Mouse (Mus musculus): ENCODE results near the gene Insc. TPM values are rescaled to one million over a fixed set of nuclear protein-coding genes. Genes with fewer than 3 reads are reported as not detected.
A peak's percentile ranks its signal among the peaks of the same experiment; 100 is the strongest.

The Insc gene
- total RNA-seq, 2 experiments from 2014 or later = 2.6 to 2.9 TPM

DNA sequence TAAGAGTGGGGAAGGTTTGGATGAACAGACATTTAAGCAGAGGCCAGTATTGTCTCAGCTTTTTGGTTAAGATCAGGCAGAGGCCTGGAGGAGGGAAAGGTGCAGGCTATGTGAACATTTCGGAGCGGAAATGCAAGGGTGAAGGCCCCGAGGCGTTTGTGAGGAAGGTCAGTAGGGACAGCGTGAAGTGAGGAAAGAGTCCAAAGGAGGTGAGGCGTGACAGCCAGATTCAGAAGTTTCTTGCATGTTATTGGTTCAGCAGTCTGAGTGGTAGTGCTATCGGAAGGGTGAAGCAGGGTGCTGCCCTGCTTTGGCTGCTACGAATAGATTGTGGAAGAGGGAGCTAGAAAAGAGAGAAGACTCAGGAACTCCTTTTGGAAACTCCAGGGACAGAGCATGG lies 11.1 kb downstream of the Insc start:
- no peak for DNase-seq (ENCODE audit: low spot score in 2 of 2)

GRCm38 (mm10) chr7:114762660-114763059 lies 19.2 kb downstream of the Insc start:
- DNase-seq (ENCODE audit: low spot score in 2 of 2) = no peak

- no peak for DNase-seq (ENCODE audit: low spot score in 2 of 2)
These were observed 21.8 kb downstream of the Insc start for GRCm38 (mm10) chr7:114765273-114765672.

DNA sequence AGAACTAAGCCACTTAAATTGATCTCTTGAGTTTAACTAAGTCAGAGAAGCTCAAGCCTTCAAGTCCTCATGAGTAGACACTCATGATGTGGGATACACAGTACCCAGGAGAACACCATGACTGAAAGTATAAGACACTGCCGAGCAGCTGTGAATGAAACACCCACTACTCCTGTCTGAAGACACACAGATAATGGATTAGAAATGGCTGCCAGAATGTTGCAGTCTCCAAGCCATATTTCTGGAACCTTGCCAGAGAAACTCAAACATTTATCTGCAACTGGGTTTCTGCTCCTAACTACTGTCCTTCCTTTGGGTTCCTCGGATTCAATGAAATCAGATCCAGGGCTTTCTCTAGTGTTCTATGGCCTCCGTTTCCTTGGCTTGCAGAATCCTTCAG lies 23.0 kb downstream of the Insc start:
- DNase-seq (ENCODE audit: low spot score in 2 of 2) = no peak

GRCm38 (mm10) chr7:114768516-114768915 lies 25.0 kb downstream of the Insc start:
- no peak for DNase-seq (ENCODE audit: low spot score in 2 of 2)

DNA sequence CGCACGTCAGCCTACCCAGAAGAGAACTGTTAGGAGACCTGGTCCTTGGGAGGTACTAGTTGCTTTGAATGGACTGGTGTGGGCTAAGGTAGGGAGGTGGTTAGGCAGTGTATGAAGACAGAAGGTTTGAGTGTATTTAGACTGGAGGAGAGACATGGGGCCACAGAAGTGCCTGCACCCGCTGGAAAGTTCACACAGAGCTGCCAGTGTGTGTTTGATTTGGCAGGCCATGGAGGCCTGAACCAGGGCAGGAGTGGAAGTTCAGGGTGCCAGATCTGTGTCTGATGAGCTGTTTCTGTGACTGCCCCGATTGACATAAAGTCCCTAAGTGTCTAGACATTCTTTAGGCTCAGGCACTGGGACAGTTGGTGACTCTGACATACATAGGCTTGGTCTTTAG lies 25.5 kb downstream of the Insc start:
- no peak for DNase-seq (ENCODE audit: low spot score in 2 of 2)

DNA sequence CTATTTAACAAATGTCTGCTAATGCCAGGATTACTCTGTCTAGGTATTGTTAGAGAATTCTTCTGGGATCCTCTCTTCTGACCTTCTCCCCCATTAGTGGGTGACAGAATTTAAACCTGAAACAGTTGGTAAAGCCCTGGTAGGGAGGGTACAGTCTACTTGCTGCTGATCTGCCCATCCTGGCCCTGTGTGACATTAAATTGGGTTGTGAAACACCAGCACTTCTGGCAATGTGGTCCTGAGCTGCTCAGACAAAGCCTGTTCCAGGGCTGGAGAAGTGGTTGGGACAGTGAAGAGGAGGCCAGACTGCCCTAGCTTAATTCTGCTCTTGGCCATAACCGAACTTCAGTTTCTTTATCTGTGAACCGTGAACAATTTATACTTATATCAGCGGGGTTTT lies 27.1 kb downstream of the Insc start:
- no peak for DNase-seq (ENCODE audit: low spot score in 2 of 2)

GRCm38 (mm10) chr7:114771801-114772200 lies 28.3 kb downstream of the Insc start:
- no peak for DNase-seq (ENCODE audit: low spot score in 2 of 2)

GRCm38 (mm10) chr7:114773781-114774180 lies 30.3 kb downstream of the Insc start:
- DNase-seq (ENCODE audit: low spot score in 2 of 2) = no peak

GRCm38 (mm10) chr7:114775856-114776255 lies 32.4 kb downstream of the Insc start:
- no peak for DNase-seq (ENCODE audit: low spot score in 2 of 2)

- no peak for DNase-seq (ENCODE audit: low spot score in 2 of 2)
These were observed 34.8 kb downstream of the Insc start for GRCm38 (mm10) chr7:114778156-114778770.

DNA sequence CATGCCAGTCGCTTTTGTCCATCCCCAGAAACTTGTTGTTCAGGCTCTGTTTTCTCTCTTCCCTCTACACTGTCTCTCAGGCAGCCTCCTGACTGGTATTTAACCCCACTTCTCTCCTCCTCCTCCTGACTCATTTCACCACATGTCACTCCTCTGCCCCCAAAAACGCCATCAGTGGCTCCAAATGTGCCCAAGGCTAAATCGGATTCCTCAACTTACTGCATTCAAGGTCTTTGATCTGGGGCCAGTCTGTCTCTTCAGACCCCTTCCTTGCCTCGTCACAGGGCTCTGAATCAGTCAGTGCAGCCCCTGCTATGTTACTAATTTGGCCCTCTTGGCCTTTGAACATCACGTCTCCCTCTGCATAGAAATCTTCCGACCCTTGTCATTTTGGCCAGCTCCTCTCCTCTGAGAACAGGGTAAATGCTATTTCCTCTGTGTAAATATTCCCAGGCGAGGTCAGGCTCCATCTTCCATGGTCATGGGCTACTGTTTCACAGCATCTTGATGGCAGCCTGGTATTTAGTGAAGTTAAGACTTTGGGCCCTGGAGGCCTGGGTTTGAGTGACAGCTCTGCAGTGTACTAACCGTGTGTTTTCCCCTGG lies 35.7 kb downstream of the Insc start:
- DNase-seq (ENCODE audit: low spot score in 2 of 2) = no peak

GRCm38 (mm10) chr7:114783291-114783690 lies 39.8 kb downstream of the Insc start:
- DNase-seq (ENCODE audit: low spot score in 2 of 2) = no peak

GRCm38 (mm10) chr7:114791087-114791486 lies 47.6 kb downstream of the Insc start:
- DNase-seq (ENCODE audit: low spot score in 2 of 2) = no peak

- no peak for DNase-seq (ENCODE audit: low spot score in 2 of 2)
These were observed 48.5 kb downstream of the Insc start for GRCm38 (mm10) chr7:114792026-114792425.

DNA sequence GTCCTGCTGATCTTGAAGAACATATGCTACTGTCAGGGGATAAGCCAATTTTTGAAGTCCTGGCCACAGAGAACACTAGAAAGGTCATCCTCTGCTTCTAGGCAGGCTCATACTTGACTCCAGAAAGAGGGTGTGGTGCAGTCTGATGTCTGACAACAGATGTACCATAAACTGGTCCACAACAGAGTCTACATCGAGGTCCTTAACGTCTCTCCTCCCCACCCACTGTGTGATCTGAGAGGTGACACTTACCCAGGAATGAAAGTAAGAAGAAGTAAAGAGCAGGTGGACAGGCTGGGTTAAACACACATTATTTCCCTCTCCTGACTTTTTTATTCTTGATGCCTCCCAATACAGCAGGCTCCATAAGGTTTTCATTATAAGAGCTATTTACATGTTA lies 50.9 kb downstream of the Insc start:
- no peak for DNase-seq (ENCODE audit: low spot score in 2 of 2)

- peak; percentile 9 to 13 for DNase-seq (ENCODE audit: low spot score in 2 of 2)
These were observed 59.1 kb downstream of the Insc start for GRCm38 (mm10) chr7:114802576-114802975.

DNA sequence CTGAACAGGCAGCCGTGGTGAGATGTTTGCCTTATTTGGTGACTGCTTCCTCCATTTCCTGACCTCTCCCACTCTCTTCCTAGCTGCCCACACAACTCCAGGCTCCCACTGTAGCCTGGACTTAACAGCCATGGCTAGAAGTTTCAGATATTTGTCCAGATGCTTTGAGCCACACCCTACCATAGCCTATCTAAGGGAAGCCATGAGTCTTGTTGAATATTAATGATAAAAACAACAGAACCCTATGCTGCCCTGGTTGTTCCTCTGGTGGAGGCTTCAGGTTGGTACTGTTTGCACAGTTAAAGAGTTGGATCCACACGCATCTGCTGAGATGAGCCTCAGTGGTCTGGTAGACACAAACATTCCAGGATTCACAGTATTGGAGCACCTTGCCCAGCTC lies 61.8 kb downstream of the Insc start:
- DNase-seq (ENCODE audit: low spot score in 2 of 2) = no peak

DNA sequence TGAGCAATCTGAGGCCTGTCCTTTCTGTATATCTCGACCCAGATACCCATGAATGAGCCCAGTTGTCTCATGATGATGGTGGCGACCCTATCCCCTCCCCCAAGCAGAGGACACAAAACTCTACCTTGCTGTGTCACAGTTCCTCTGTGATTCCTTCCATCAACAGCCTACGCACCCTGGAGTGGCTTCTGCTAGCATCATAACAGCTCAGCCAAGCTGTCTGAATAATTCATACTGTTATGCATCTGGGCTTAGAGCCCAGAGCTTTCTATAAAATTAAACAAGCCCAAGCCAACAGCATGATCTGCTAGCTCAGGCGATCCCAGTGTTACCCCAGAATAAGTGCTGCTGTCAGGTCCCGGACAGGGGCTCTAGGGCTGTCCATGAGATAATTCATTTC lies 63.8 kb downstream of the Insc start:
- DNase-seq (ENCODE audit: low spot score in 2 of 2) = peak; percentile 48 to 61

DNA sequence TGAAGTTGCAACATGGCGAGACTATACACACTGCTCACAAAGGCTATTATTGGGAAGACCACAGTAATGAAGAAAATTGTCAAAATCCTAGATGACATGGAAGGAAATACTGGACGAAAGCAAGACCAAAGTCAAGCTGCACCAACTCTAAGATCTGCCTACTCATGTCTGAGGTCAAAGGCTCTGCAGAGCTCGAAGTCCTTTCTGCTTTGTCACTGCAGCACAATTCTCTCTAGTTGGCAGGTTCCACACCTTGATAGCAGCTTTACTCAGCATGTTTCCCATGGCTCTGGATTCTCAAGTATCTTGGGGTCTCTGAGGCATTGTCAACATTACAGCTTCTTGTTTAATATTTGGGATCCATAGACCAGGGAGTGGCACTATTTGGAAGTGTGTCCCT lies 64.8 kb downstream of the Insc start:
- no peak for DNase-seq (ENCODE audit: low spot score in 2 of 2)

DNA sequence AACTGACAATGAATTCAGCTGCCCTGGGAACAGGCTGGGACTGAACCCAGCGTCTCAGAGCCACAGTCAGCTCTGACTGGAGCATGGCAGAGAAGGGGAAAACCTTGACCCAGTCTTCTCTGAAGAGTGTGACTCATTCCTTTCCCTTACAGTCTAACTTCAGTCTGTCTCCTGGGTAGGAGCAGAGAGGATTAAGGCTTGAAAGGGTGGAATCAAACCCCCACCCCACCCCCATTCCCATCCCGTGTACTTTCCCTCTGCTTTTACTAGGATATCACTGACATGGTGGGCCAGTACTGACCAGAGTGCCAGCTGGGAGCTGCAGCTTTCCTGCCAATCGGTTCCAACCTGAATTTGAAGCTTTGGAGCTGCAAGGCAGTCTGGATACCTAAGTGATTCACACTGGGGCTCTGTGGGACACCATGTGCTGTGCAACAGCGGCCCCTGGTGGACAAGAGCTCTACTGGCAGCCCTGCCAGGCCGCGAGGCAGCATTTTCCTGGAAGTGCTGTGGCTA lies 73.9 kb downstream of the Insc start:
- DNase-seq (ENCODE audit: low spot score in 2 of 2) = peak; percentile 86 to 91

- DNase-seq (ENCODE audit: low spot score in 2 of 2) = no peak
These were observed 74.4 kb downstream of the Insc start for GRCm38 (mm10) chr7:114817879-114818278.

DNA sequence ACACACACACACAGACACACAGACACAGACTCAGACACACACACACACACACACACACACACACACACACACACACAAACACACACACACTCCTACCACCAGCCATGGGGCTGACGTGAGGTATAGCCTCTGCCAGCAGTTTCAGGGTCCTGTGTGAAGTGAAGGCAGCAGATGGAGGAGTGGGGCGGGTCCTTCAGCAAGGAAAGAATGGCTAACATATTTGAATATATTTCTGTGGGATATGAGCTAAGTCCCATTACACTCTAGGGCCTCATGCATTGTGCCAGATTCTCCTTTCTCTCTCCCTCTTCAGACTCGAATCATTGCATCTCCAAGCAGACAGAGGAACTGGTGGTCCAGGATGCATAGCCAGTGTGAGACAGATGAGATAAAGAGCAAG lies 74.9 kb downstream of the Insc start:
- DNase-seq (ENCODE audit: low spot score in 2 of 2) = no peak
